Mouse (Mus musculus): ENCODE results near the gene Clcn2.
A peak's percentile ranks its signal among the peaks of the same experiment; 100 is the strongest.

Clcn2 gene

DNA sequence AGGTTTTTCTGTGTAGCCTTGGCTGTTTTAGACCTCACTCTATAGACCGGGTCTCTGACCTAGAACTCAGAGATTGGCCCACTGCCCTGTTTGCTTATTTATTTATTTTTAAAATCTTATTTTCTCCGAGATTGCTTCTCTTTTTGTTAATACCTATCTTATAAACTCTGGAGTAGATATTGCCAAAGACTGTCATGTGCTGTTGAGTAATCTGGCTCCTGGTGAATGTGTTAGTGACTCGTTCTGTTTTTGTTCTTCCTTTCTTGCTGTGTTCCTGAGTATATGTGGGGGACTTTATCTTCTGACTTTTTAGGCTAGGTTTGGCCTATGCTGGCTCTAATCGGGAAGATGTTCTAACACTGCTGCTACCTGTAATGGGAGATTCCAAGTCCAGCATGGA is 59.9 kb downstream of the Clcn2 start:
- DNase-seq (ENCODE audit: low read depth, low spot score), result no peak

DNA sequence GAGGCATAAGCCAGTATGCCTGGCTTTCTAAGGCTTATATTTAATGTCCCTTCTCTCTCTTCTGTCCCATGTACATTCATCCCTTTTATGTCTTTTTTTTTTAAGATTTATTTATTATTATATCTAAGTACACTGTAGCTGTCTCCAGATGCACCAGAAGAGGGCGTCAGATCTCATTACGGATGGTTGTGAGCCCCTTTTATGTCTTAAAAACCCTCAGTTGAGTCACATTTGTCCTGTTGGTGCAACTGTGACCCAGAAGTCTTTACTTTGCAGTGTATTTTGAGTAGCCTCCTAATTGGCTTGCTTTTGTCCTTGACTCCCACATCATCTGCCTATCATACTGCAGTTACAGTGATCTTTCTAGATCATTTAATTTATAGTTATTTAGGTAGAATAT is 64.2 kb downstream of the Clcn2 start:
- DNase-seq (ENCODE audit: low read depth, low spot score), result peak; percentile 32
